Mouse (Mus musculus) T-cell, adult 2 months (primary cell): ENCODE data around the gene Midn.

ENCODE experiments used
- DNase-seq: peaks from one replicate; pipeline ENCODE4 v3.0.0; 2022; ENCODE audit warnings: low spot score

Midn gene

GRCm38 (mm10) chr10:80147719-80148601 lies at the start of gene Midn:
Gene Midn, plus strand, starts transcription at chr10:80148272.
- peak; percentile 59 for DNase-seq

- DNase-seq: no peak
These were observed 49.4 kb upstream of the Midn start for GRCm38 (mm10) chr10:80098630-80099029.

GRCm38 (mm10) chr10:80100982-80101381 lies 47.1 kb upstream of the Midn start:
- DNase-seq: no peak

GRCm38 (mm10) chr10:80102216-80102915 lies 45.7 kb upstream of the Midn start:
- peak; percentile 88 for DNase-seq

GRCm38 (mm10) chr10:80103032-80103431 lies 45.0 kb upstream of the Midn start:
- no peak for DNase-seq

GRCm38 (mm10) chr10:80104181-80104580 lies 43.9 kb upstream of the Midn start:
- DNase-seq: no peak

GRCm38 (mm10) chr10:80105460-80105859 lies 42.6 kb upstream of the Midn start, which contains the start of gene Sbno2:
Gene Sbno2, minus strand, starts transcription at chr10:80105571.
- DNase-seq: no peak

GRCm38 (mm10) chr10:80105926-80106325 lies 42.1 kb upstream of the Midn start:
- DNase-seq: no peak

GRCm38 (mm10) chr10:80107678-80108077 lies 40.4 kb upstream of the Midn start:
- no peak for DNase-seq

- peak; percentile 83 for DNase-seq
These were observed 33.5 kb upstream of the Midn start for GRCm38 (mm10) chr10:80114341-80115284.

GRCm38 (mm10) chr10:80115290-80115943 lies 32.7 kb upstream of the Midn start, which contains the start of gene Stk11:
Gene Stk11, plus strand, starts transcription at chr10:80115803.
- DNase-seq: peak; percentile 99

GRCm38 (mm10) chr10:80115944-80116335 lies 32.1 kb upstream of the Midn start:
- DNase-seq: no peak

GRCm38 (mm10) chr10:80116563-80116926 lies 31.5 kb upstream of the Midn start:
- peak; percentile 30 for DNase-seq

- DNase-seq: no peak
These were observed 31.0 kb upstream of the Midn start for GRCm38 (mm10) chr10:80116927-80117691.

GRCm38 (mm10) chr10:80117736-80118135 lies 30.3 kb upstream of the Midn start:
- no peak for DNase-seq

- DNase-seq: no peak
These were observed 29.5 kb upstream of the Midn start for GRCm38 (mm10) chr10:80118552-80118951.

- DNase-seq: no peak
These were observed 27.9 kb upstream of the Midn start for GRCm38 (mm10) chr10:80120146-80120545.

GRCm38 (mm10) chr10:80121639-80122038 lies 26.4 kb upstream of the Midn start:
- DNase-seq: no peak

- DNase-seq: no peak
These were observed 24.0 kb upstream of the Midn start for GRCm38 (mm10) chr10:80123932-80124562.

GRCm38 (mm10) chr10:80127920-80128319 lies 20.2 kb upstream of the Midn start:
- no peak for DNase-seq
